Comparison of ENCODE assay signal across 8 mouse cellular contexts in the genomic region with DNA sequence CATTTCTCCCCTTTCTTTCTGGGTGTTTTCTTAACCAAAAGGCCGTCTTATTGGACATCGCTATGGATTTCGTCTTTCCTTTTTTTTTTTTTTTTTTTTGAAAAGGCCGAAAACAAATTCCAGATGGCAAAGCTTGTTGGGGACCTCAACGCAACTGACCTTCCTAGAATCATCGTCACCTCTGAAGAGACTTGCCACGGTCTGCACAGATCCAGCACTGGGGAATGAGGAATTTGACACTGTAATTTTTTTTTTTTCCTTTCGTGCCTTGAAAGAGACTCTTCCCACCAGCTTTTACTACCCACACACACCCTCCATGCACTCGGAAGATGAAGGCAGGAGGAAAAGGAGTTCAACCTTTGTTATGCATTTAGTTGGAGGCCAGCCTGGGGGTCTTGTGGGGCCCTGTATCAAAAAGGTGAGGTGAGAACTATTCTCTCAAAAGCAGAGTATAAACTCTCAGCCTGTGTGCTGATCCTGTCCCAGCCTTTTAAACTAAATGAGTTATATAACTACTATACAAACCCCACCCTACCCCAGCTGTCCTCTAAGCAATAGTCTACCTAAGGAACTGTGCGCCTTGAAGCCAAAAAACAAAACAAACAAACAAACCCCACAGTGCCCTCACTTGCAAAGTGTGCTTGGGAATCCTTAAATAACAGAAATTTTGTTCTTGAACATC. TPM values are rescaled to one million over a fixed set of nuclear protein-coding genes. Genes with fewer than 3 reads are reported as not detected.
DNase-seq lines count a peak whose midpoint lies in the region; ATAC-seq and TF ChIP-seq lines count a peak whose summit lies in the region.

No protein-coding gene starts in this region.

- WGBS in heart, embryonic 10.5 days = 11% methylated on average over 10 of the region's 10 CpGs
- WGBS in spleen, adult 2 months = 20% methylated on average over 10 of the region's 10 CpGs
- WGBS in heart, embryonic 16.5 days = 10% methylated on average over 10 of the region's 10 CpGs
- 10% methylated on average over 10 of the region's 10 CpGs for WGBS in macrophage (ENCODE audit: missing documents)

- DNase-seq in heart, embryonic 10.5 days (ENCODE audit: low spot score) = no peak
- no peak for DNase-seq in heart, adult 8-10 months (ENCODE audit: low spot score)
- DNase-seq in spleen, adult 2 months (ENCODE audit: low read depth in 1 of 2, low spot score in 2 of 2) = no peak
- DNase-seq in spleen, postnatal 14 days (ENCODE audit: low spot score in 2 of 2) = no peak
- DNase-seq in ovary, adult 18-20 months (ENCODE audit: low spot score) = no peak
- no peak for DNase-seq in urinary bladder, postnatal 14 days (ENCODE audit: low spot score)

- peak overlapping the region; percentile 97 for H3K27ac ChIP-seq in heart, embryonic 10.5 days
- H3K27ac ChIP-seq in spleen, adult 2 months (ENCODE audit: insufficient read depth, low read length) = peak overlapping the region; percentile 97; the same call in 1 of the 2 replicates
- peak overlapping the region; percentile 93 for H3K27ac ChIP-seq in heart, embryonic 16.5 days (ENCODE audit: low read length)
- peak overlapping the region; percentile 70 for H3K27ac ChIP-seq in macrophage

- ATAC-seq in heart, embryonic 16.5 days (replicated peaks; ENCODE audit: extremely low read depth, insufficient read depth, low FRiP score) = no peak

- H3K4me1 ChIP-seq in heart, embryonic 10.5 days = peaks cover 47% of the 10 kb centered on the region
- peaks cover 12% of the 10 kb centered on the region for H3K4me1 ChIP-seq in spleen, adult 2 months (ENCODE audit: control insufficient read depth, insufficient read depth, insufficient read length)
- H3K4me1 ChIP-seq in heart, embryonic 16.5 days (ENCODE audit: control insufficient read depth, insufficient read depth, low read length) = peaks cover 46% of the 10 kb centered on the region

- no peak for TF ChIP-seq CTCF in spleen, adult 2 months (IDR thresholded peaks at IDR 0.05; ENCODE audit: extremely low read depth, insufficient read depth, insufficient read length, insufficient replicate concordance)

- peak overlapping the region; percentile 88 for H3K4me3 ChIP-seq in heart, embryonic 10.5 days
- H3K4me3 ChIP-seq in spleen, adult 2 months (ENCODE audit: extremely low read depth, insufficient read depth, insufficient read length) = peak overlapping the region; percentile 91
- H3K4me3 ChIP-seq in heart, embryonic 16.5 days (ENCODE audit: low read length) = peak overlapping the region; percentile 83
- peak overlapping the region; percentile 51 for H3K4me3 ChIP-seq in macrophage (ENCODE audit: inconsistent target)

- peak overlapping the region; percentile 64 for H3K4me2 ChIP-seq in heart, embryonic 16.5 days (ENCODE audit: low read depth, low read length)

- H3K9me3 ChIP-seq in heart, embryonic 10.5 days = no peaks in the 10 kb centered on the region
- H3K9me3 ChIP-seq in heart, embryonic 16.5 days (replicated peaks; ENCODE audit: control insufficient read depth, low read length) = no peaks in the 10 kb centered on the region

- no peaks in the 10 kb centered on the region for H3K27me3 ChIP-seq in heart, embryonic 10.5 days (ENCODE audit: insufficient read depth, poor library complexity, severe bottlenecking)
- H3K27me3 ChIP-seq in spleen, adult 2 months (ENCODE audit: control insufficient read depth, insufficient read depth, low read length) = peaks cover 7% of the 10 kb centered on the region
- H3K27me3 ChIP-seq in heart, embryonic 16.5 days (ENCODE audit: control insufficient read depth, insufficient read depth, low read length) = no peaks in the 10 kb centered on the region

- TF ChIP-seq POLR2A in spleen, adult 2 months (IDR thresholded peaks at IDR 0.05; ENCODE audit: low read depth, low read length) = no peak

- no peaks in the 10 kb centered on the region for H3K36me3 ChIP-seq in heart, embryonic 10.5 days
- no peaks in the 10 kb centered on the region for H3K36me3 ChIP-seq in spleen, adult 2 months (ENCODE audit: control insufficient read depth, insufficient read depth, low read length)
- H3K36me3 ChIP-seq in heart, embryonic 16.5 days (ENCODE audit: control insufficient read depth, insufficient read depth) = no peaks in the 10 kb centered on the region
- H3K36me3 ChIP-seq in macrophage (ENCODE audit: inconsistent target) = no peaks in the 10 kb centered on the region

- H3K79me2 ChIP-seq in macrophage (ENCODE audit: inconsistent target) = peaks cover 27% of the 10 kb centered on the region

- peak overlapping the region; percentile 97 for H3K9ac ChIP-seq in heart, embryonic 16.5 days (ENCODE audit: low read length)

RNA-seq across cellular contexts. Expression of a gene that starts 1.0 kb away (rescaled TPM):
- polyA plus RNA-seq in heart, embryonic 10.5 days (2016; fragmentation: Nextera tagmentation; extraction: Ambion mirVana) = 2.2 and 3.2 TPM in 2 replicates
- total RNA-seq in heart, adult 8-10 months (2022) = 10 to 100 TPM; 13.0 to 21.5 (median 16.1) TPM
- polyA plus RNA-seq in spleen, adult 2 months (2012; rRNA removed) = 13.0 and 14.5 TPM in 2 replicates
- polyA plus RNA-seq in heart, embryonic 16.5 days (2015; fragmentation: Nextera tagmentation; extraction: Ambion mirVana) = 2.1 TPM in 2 replicates
- 10 to 100 TPM in 25 of 26 experiments, 1 to 10 TPM in 1; 9.2 to 64.5 (median 41.5) TPM for total RNA-seq in macrophage (2018; cell fraction: chromatin; rRNA removed)
- 10 to 100 TPM; 10.1 to 21.3 (median 17.0) TPM for total RNA-seq in macrophage (2018; cell fraction: cytosol; rRNA removed)
- total RNA-seq in macrophage (2018; cell fraction: nucleus; rRNA removed) = 10 to 100 TPM; 14.9 to 48.5 (median 28.3) TPM
- 10.4 to 14.0 TPM (median 11.8 TPM) in 3 replicates for polyA plus RNA-seq in macrophage (2018)

RNA-seq across cellular contexts. Expression of a gene that starts 47.3 kb away (rescaled TPM):
- 4.0 and 4.9 TPM in 2 replicates for polyA plus RNA-seq in heart, embryonic 10.5 days (2016; fragmentation: Nextera tagmentation; extraction: Ambion mirVana)
- total RNA-seq in heart, adult 8-10 months (2022) = 10 to 100 TPM; 63.9 to 69.4 (median 67.0) TPM
- 17.9 and 25.8 TPM in 2 replicates for polyA plus RNA-seq in spleen, adult 2 months (2012; rRNA removed)
- polyA plus RNA-seq in heart, embryonic 16.5 days (2015; fragmentation: Nextera tagmentation; extraction: Ambion mirVana) = 4.5 and 6.7 TPM in 2 replicates
- total RNA-seq in macrophage (2018; cell fraction: chromatin; rRNA removed) = 10 to 100 TPM in 15 of 26 experiments, 1 to 10 TPM in 11; 4.2 to 22.7 (median 11.6) TPM
- 10 to 100 TPM; 12.1 to 21.9 (median 16.2) TPM for total RNA-seq in macrophage (2018; cell fraction: cytosol; rRNA removed)
- 10 to 100 TPM in 18 of 26 experiments, 1 to 10 TPM in 8; 7.4 to 23.0 (median 12.9) TPM for total RNA-seq in macrophage (2018; cell fraction: nucleus; rRNA removed)
- 13.6 to 45.7 TPM (median 15.5 TPM) in 3 replicates for polyA plus RNA-seq in macrophage (2018)
